Mouse (Mus musculus) monocyte, adult 5-6 weeks (primary cell): Measurements from ENCODE around the gene Lrrc46. TPM values are rescaled to one million over a fixed set of nuclear protein-coding genes. Genes with fewer than 3 reads are reported as not detected.

Source experiments
- ATAC-seq: fragments of 153-309, 156-312 bp; replicated peaks from 2 replicates; pipeline ENCODE4 v1.8.0; 2017; ENCODE audit warnings: mild to moderate bottlenecking; ENCODE audit not compliant: low TSS enrichment, insufficient number of reproducible peaks, severe bottlenecking, poor library complexity, low FRiP score
- total RNA-seq: library from RNA; stranded (forward); fragments of 200-1000, 200-491, 200-594 nt; gene quantifications from 3 replicates; pipeline ENCODE4 v1.2.3, GENCODE M21; 2017

Gene Lrrc46
- total RNA-seq: not detected in 3 replicates

- peak; percentile 89 for ATAC-seq
Observed at GRCm38 (mm10) chr11:97041022-97041899, at the start of gene Lrrc46, which contains the start of gene Mrpl10. Gene Lrrc46, minus strand, starts transcription at chr11:97041407. Gene Mrpl10, plus strand, starts transcription at chr11:97041560.

GRCm38 (mm10) chr11:97086365-97086764 is 45.2 kb upstream of the Lrrc46 start:
- no peak for ATAC-seq

- no peak for ATAC-seq
Observed at GRCm38 (mm10) chr11:97084821-97085505, 43.8 kb upstream of the Lrrc46 start.

GRCm38 (mm10) chr11:97083401-97084140 is 42.4 kb upstream of the Lrrc46 start:
- 0 out of 2 replicates have a peak, but pooled peaks have one; percentile 7 for ATAC-seq

GRCm38 (mm10) chr11:97082977-97083376 is 41.8 kb upstream of the Lrrc46 start:
- ATAC-seq: peak; percentile 61

- no peak for ATAC-seq
Observed at GRCm38 (mm10) chr11:97080291-97080690, 39.1 kb upstream of the Lrrc46 start.

- no peak for ATAC-seq
Observed at GRCm38 (mm10) chr11:97078751-97079150, 37.5 kb upstream of the Lrrc46 start.

GRCm38 (mm10) chr11:97074235-97074634 is 33.0 kb upstream of the Lrrc46 start:
- no peak for ATAC-seq

GRCm38 (mm10) chr11:97072533-97072932 is 31.3 kb upstream of the Lrrc46 start:
- peak; percentile 65 for ATAC-seq

GRCm38 (mm10) chr11:97071129-97071528 is 29.9 kb upstream of the Lrrc46 start:
- no peak for ATAC-seq

GRCm38 (mm10) chr11:97069770-97070169 is 28.6 kb upstream of the Lrrc46 start:
- no peak for ATAC-seq

- no peak for ATAC-seq
Observed at GRCm38 (mm10) chr11:97069333-97069732, 28.1 kb upstream of the Lrrc46 start.

- ATAC-seq: no peak
Observed at GRCm38 (mm10) chr11:97066656-97067360, 25.6 kb upstream of the Lrrc46 start.

- no peak for ATAC-seq
Observed at GRCm38 (mm10) chr11:97065538-97066295, 24.5 kb upstream of the Lrrc46 start.

- ATAC-seq: no peak
Observed at GRCm38 (mm10) chr11:97063921-97064295, 22.7 kb upstream of the Lrrc46 start.

- no peak for ATAC-seq
Observed at GRCm38 (mm10) chr11:97063274-97063920, 22.2 kb upstream of the Lrrc46 start.

GRCm38 (mm10) chr11:97052219-97052646 is 11.0 kb upstream of the Lrrc46 start:
- no peak for ATAC-seq
